Mouse (Mus musculus) liver (tissue): ENCODE results near the gene Olfr463.
"Not testable (repeated sequence)": the region's sequence is repeated elsewhere in the genome, so short reads cannot be mapped to it uniquely, and the experiment has no call there.

Experiments used
- DNase-seq: peaks from one replicate; pipeline ENCODE4 v3.0.0-alpha.2; 2020; ENCODE audit warnings: mixed read lengths

Olfr463 gene

GRCm38 (mm10) chr11:87897287-87897686, at the start of gene Olfr463:
Olfr463 (minus strand) TSS chr11:87897387.
- DNase-seq, result no peak

GRCm38 (mm10) chr11:87935467-87935866, 38.3 kb upstream of the Olfr463 start:
- no peak for DNase-seq

GRCm38 (mm10) chr11:87933731-87934130, 36.5 kb upstream of the Olfr463 start:
- no peak for DNase-seq

GRCm38 (mm10) chr11:87930348-87930747, 33.2 kb upstream of the Olfr463 start:
- no peak for DNase-seq

GRCm38 (mm10) chr11:87920966-87921365, 23.8 kb upstream of the Olfr463 start, which contains the start of gene Olfr464:
Olfr464 (minus strand) TSS chr11:87920967.
- peak; percentile 67 for DNase-seq

- DNase-seq, result no peak
Observed at GRCm38 (mm10) chr11:87920301-87920700, 23.1 kb upstream of the Olfr463 start.

- no peak for DNase-seq
Observed at GRCm38 (mm10) chr11:87916005-87916404, 18.8 kb upstream of the Olfr463 start.

- DNase-seq, result no peak
Observed at GRCm38 (mm10) chr11:87904331-87904730, 7.1 kb upstream of the Olfr463 start.

- no peak for DNase-seq
Observed at GRCm38 (mm10) chr11:87892168-87892567, 5.0 kb downstream of the Olfr463 start, which contains the start of gene Olfr462. Olfr462 (minus strand) TSS chr11:87892268.

- DNase-seq, result no peak
Observed at GRCm38 (mm10) chr11:87884856-87885255, 12.3 kb downstream of the Olfr463 start.

- no peak for DNase-seq
Observed at GRCm38 (mm10) chr11:87883493-87883892, 13.7 kb downstream of the Olfr463 start.

- no peak for DNase-seq
Observed at GRCm38 (mm10) chr11:87881714-87882113, 15.5 kb downstream of the Olfr463 start.

- DNase-seq, result no peak
Observed at GRCm38 (mm10) chr11:87879826-87880225, 17.4 kb downstream of the Olfr463 start.

GRCm38 (mm10) chr11:87875436-87875835, 21.8 kb downstream of the Olfr463 start, which contains the start of gene Epx:
Epx (minus strand) TSS chr11:87875536.
- no peak for DNase-seq

GRCm38 (mm10) chr11:87871766-87872165, 25.4 kb downstream of the Olfr463 start:
- DNase-seq, result no peak

- DNase-seq, result no peak
Observed at GRCm38 (mm10) chr11:87870096-87870495, 27.1 kb downstream of the Olfr463 start.

- DNase-seq, result not testable (repeated sequence)
Observed at GRCm38 (mm10) chr11:87866891-87867290, 30.3 kb downstream of the Olfr463 start.

- DNase-seq, result no peak
Observed at GRCm38 (mm10) chr11:87862805-87863204, 34.4 kb downstream of the Olfr463 start.

- no peak for DNase-seq
Observed at GRCm38 (mm10) chr11:87860426-87860825, 36.8 kb downstream of the Olfr463 start.

- DNase-seq, result no peak
Observed at GRCm38 (mm10) chr11:87859273-87859672, 37.9 kb downstream of the Olfr463 start.

- no peak for DNase-seq
Observed at GRCm38 (mm10) chr11:87854550-87854949, 42.6 kb downstream of the Olfr463 start.

GRCm38 (mm10) chr11:87853597-87853954, 43.6 kb downstream of the Olfr463 start:
- DNase-seq, result no peak

GRCm38 (mm10) chr11:87852690-87853596, 44.2 kb downstream of the Olfr463 start, which contains the start of gene Mks1:
Mks1 (plus strand) TSS chr11:87853215.
- DNase-seq, result peak; percentile 89

GRCm38 (mm10) chr11:87847884-87848283, 49.3 kb downstream of the Olfr463 start:
- no peak for DNase-seq
